Mouse (Mus musculus): ENCODE results near the gene Gcgr. TPM values are rescaled to one million over a fixed set of nuclear protein-coding genes. Genes with fewer than 3 reads are reported as not detected.

Gene Gcgr
- polyA plus RNA-seq (2012; rRNA removed), result 0.55 and 0.69 TPM in 2 replicates

DNA sequence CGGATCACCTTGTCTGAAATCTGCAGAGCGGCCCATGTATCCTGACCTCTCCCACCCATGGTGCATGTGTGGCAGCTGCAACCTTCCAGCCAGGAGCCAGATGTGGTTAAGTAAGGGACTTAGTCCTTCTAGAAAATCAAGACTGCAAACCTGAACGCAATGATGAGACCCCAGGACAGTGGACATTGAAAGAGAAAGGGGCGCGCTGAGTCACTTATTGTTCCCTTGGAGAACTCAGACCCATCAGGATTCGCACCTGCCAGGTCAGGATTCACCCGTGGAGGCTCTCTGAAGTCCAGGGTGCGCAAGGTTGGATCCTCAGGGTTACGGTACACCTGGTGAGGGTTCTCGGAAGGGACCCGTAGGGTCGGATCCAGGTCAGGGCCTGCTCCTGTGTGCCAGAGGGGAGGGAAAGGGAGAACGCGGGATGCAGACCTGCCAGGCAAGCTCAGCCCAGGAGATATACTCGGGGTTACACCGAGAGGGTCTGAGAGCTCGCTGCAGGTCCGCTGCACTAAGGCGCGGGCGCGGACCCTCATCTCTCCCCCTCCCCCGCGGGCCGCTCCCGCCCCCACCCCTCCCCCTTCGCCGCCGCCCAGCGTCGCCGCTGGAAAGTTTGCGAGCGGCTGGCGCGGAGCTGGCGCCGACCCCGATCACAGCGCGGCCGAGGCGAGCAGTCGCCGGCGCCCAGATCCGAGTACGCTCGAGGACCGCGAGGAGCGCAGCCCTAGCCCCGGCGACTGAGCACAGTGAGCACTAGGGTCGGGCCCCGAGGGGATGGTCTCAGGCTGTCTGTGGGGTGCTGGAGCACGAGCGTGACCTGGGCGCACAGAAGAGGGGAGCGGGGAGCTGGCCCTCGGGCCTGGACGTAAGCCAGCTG lies at the start of gene Gcgr:
TSS of gene Gcgr (plus strand) at position 615 of the 880 bp plus-strand sequence.

DNA sequence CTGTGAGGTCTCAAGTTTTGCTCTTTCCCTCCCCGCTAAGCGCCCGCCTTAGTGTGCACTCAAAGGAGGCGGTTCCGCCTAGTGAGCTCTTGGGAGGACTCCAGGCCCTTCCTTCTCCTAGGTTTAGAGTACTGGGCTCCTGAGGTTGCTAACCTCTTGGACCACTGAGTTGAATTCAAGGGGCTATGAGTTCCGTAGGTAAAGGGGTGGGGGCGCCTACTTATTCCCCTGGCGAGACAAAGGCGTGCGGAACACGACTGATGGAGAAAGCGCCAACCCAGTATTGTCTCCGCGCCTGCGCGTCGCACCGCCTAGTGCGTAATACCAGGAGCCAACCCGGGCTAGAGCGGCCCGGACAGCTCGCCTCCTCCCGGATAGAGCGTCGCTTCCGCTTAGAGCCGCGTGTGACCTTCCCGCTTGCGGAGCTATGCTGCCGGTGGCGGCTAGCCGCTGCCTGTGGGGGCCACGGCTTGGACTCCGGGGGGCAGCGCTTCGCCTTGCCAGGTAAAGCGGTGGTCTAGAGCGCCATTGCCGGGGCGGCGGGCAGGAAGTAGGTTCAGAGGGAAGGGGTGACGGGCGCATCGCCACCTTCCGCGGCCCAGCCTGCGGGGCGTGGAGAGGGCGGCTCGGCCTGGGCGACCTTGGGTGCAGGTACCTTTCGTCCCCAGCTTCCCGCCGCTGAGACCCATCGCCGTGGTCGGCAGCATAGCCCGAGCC lies 46.1 kb upstream of the Gcgr start, which contains the start of gene Mrpl12:
TSS of gene Mrpl12 (plus strand) at position 349 of the 717 bp plus-strand sequence.

DNA sequence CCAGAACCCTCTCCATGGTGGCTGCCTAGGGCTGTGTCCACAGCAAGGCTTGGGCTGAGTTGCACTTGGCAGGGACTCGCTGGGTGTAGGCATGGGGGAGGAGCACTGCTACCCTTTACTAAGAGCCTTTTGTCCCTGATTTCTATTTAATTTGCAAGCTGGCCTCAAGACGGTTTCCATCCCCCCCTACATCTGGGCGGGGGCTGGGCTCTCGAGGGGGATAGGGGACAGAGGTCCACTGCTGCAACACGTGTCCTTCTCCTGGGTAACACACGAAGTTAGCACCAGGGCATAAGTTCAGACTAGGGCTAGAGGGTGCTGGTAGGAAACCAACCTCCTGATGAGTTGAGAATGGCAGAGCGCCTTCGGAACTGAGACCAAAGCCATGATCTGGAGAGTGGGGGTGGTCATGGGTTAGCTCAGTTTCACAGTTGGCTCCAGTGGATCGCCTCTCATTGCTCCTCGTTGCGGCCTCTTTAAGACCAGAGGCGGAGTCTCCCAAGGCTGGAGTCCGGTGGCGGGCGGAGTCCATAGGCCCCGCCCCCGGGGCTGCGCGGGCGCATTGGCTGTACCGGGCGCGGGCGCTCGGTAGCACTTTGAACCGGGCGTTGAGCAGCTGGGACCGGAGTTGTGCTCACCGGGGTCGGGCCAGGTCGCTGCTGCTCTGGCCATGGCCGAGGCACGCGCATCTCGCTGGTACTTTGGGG lies 39.0 kb upstream of the Gcgr start, which contains the start of gene Slc25a10:
TSS of gene Slc25a10 (plus strand) at position 524 of the 707 bp plus-strand sequence.

DNA sequence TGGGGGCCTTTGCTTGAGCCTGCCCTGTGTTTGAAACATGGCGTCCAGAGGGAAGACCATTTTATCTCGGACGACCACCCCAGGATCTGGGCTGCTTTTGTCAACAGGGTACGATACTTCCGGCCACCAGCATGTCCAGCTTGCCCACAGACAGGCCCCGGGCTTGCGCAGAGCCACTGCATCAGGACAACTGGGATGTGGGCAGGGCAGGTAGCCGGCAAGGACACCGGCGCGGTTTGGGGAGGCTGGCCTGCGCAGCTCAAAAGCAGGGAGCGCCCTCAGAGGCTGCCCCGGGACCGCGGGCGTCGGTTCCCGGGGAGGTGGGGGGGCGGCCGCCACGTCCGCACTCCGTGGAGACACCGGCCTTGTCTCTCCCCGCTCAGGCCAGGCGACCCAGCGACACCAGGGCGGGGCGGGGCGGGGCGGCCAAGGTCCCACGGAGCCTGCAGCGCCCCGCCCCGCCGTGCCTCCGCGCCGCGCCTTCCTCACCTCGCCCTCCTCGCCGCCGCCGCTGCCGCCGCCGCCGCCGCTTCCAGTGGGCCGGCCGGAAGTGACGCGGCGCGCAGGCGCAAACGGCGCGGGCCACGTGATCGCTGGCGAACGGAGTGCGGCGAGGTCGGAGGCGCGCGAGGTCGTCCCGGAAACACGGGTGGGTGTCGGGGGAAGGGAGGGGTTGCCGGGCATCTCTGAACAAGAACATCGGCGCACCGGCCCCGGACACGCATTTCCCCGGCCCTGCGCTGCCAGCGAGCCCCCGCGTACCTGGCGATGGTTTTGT lies 18.9 kb downstream of the Gcgr start, which contains the start of gene Mcrip1:
TSS of gene Mcrip1 (minus strand) at position 560 of the 778 bp plus-strand sequence.

DNA sequence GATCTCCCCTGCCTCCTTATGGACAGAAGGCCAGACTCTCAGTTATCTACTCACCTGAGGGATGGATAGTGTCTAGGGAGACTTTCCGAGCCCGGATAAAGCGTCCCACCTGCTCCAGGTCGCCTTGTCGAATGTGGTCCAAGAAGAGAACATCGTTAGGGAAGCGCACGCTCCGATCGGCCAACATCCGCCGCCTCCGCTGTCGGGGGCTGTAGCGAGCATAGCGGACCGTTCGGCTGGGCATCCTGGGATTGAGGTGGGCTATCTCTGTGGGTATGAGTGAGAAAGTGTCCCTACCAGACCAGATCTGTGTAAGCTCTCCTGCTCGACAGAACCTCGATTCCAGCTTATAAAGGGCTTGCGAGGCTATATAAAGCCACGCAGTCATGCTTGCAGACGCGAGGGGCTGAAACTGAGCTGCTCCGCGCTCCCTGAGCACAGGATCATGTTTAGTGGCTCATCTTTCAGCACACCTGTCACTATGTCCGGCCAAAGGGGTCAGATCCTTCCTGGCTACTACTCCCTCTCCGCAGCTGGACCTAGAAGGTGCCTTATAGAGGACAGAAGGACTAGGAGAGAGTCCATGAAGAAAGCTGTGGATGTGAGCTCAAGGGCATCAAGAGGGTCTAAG lies 20.4 kb downstream of the Gcgr start, which contains the start of gene Ppp1r27:
TSS of gene Ppp1r27 (minus strand) at position 323 of the 631 bp plus-strand sequence.

DNA sequence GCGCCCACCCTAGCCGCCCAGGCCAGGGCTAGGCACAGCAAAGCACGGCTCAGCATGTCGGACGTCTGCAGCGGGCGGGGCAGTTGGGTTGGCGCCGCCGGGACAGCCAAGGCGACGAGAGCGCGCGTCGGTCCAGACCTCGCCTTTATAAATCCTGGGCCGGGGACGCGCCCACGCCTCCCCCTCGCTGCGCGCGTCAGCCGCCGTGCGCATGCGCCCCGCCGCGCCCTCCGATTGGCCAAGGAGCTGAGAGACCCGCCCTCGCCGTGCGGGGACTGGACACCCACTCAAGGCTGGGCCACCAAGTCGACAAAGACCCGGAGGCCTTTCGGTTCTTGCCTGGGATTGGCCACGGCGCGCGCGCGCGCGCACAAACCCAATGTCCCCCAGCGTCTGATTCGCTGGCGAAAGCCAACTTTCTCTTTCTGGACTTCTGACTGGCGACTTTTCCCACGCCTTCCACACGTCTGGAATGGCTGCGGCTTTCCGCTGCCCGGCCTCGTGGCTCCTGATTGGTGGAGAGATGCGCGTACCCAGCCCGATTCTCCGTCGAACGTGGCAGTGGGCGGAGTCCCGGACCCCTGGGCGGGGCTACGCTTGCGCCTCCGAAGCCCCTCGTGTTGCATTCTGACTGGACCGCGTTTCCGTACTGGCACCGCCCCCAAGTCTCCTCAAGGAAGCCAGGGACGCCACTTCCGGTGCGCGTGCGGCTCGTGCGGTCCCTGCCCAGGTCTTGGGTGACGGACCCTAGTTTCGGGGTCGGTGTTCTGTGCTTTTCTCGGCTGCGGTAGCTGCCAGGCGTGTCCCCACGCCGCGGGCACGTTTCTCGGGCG lies 42.5 kb downstream of the Gcgr start, which contains the start of gene P4hb:
TSS of gene P4hb (minus strand) at position 502 of the 833 bp plus-strand sequence.

DNA sequence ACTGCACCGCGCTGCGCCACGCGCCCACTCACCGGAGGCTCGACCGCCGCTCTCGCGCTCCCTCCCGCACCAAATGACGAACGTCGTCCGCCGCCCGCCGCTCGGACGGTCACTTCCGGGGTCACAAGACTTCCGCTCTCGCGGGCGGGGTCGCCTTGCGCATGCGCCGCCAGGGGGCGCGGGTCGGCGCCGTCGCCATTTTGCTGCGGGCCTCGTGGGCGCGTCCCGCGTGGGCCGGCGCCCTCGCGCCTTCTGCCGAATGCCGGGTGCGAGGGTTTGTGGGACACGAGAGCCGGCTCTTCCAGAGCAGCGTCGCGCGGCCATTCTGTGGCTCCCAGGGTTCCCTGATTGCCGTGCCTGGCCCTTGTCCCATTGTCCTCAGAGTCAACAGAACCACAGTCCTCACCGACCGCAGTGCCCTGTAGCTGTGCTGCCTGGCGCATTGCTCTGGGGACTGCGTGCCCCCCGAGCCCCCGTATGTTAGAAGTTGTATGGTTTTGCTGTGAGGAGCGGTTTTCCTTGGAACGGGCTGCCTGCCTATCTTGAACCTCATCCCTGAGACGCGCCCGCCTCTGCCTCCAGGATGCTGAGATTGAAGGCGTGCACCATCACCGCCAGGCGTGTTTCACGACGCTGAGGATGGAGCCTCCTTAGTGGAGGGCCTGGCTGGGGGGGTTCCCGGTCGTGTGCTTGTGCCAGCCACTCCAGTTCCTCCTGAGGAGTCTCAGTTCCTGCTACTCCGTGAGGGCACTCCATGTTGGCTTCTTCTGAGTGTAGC lies 51.2 kb downstream of the Gcgr start, which contains the start of gene Arhgdia:
TSS of gene Arhgdia (minus strand) at position 135 of the 778 bp plus-strand sequence.

Other genes with a start within 250 kb of the Gcgr start
- 1,088 and 1,192 TPM in 2 replicates for gene Actg1, start 182.2 kb upstream of the Gcgr start, polyA plus RNA-seq (2012; rRNA removed)
- gene Fscn2, start 169.2 kb upstream of the Gcgr start, polyA plus RNA-seq (2012; rRNA removed), result 0.05 and 0.09 TPM in 2 replicates
- 31.6 and 51.6 TPM in 2 replicates for gene Faap100, start 151.9 kb upstream of the Gcgr start, polyA plus RNA-seq (2012; rRNA removed)
- gene Nploc4, start 93.0 kb upstream of the Gcgr start, polyA plus RNA-seq (2012; rRNA removed), result 28.8 and 32.2 TPM in 2 replicates
- gene Tspan10, start 88.1 kb upstream of the Gcgr start, polyA plus RNA-seq (2012; rRNA removed), result not detected in 2 replicates
- gene Pde6g, start 77.2 kb upstream of the Gcgr start, polyA plus RNA-seq (2012; rRNA removed), result 0.18 and 0.35 TPM in 2 replicates
- 15.7 and 34.1 TPM in 2 replicates for gene Oxld1, start 72.6 kb upstream of the Gcgr start, polyA plus RNA-seq (2012; rRNA removed)
- 3.0 and 4.9 TPM in 2 replicates for gene Ccdc137, start 72.6 kb upstream of the Gcgr start, polyA plus RNA-seq (2012; rRNA removed)
- gene Arl16, start 63.1 kb upstream of the Gcgr start, polyA plus RNA-seq (2012; rRNA removed), result 7.5 and 11.8 TPM in 2 replicates
- gene Mrpl12, start 46.1 kb upstream of the Gcgr start, polyA plus RNA-seq (2012; rRNA removed), result 83.7 and 108 TPM in 2 replicates
- 158 and 235 TPM in 2 replicates for gene Slc25a10, start 38.9 kb upstream of the Gcgr start, polyA plus RNA-seq (2012; rRNA removed)
- gene Mcrip1, start 19.0 kb downstream of the Gcgr start, polyA plus RNA-seq (2012; rRNA removed), result 40.9 and 56.7 TPM in 2 replicates
- gene Ppp1r27, start 20.4 kb downstream of the Gcgr start, polyA plus RNA-seq (2012; rRNA removed), result 1.6 and 1.8 TPM in 2 replicates
- gene P4hb, start 42.6 kb downstream of the Gcgr start, polyA plus RNA-seq (2012; rRNA removed), result 153 and 166 TPM in 2 replicates
- 426 and 509 TPM in 2 replicates for gene Arhgdia, start 50.9 kb downstream of the Gcgr start, polyA plus RNA-seq (2012; rRNA removed)
- 5.8 and 8.6 TPM in 2 replicates for gene Alyref, start 67.7 kb downstream of the Gcgr start, polyA plus RNA-seq (2012; rRNA removed)
- 72.4 and 94.8 TPM in 2 replicates for gene Anapc11, start 67.7 kb downstream of the Gcgr start, polyA plus RNA-seq (2012; rRNA removed)
- gene Npb, start 77.8 kb downstream of the Gcgr start, polyA plus RNA-seq (2012; rRNA removed), result 58.0 and 94.3 TPM in 2 replicates
- gene Pcyt2, start 87.2 kb downstream of the Gcgr start, polyA plus RNA-seq (2012; rRNA removed), result 138 and 161 TPM in 2 replicates
- gene Sirt7, start 94.5 kb downstream of the Gcgr start, polyA plus RNA-seq (2012; rRNA removed), result 51.2 and 54.2 TPM in 2 replicates
- 21.0 and 21.3 TPM in 2 replicates for gene Mafg, start 102.9 kb downstream of the Gcgr start, polyA plus RNA-seq (2012; rRNA removed)
- gene Pycr1, start 113.1 kb downstream of the Gcgr start, polyA plus RNA-seq (2012; rRNA removed), result 29.3 and 57.1 TPM in 2 replicates
- gene Myadml2, start 117.5 kb downstream of the Gcgr start, polyA plus RNA-seq (2012; rRNA removed), result 0.97 and 1.2 TPM in 2 replicates
- gene Notum, start 130.5 kb downstream of the Gcgr start, polyA plus RNA-seq (2012; rRNA removed), result 1.1 and 1.4 TPM in 2 replicates
- 70.2 and 73.5 TPM in 2 replicates for gene Aspscr1, start 142.3 kb downstream of the Gcgr start, polyA plus RNA-seq (2012; rRNA removed)
- 41.1 and 48.0 TPM in 2 replicates for gene Cenpx, start 183.0 kb downstream of the Gcgr start, polyA plus RNA-seq (2012; rRNA removed)
- gene Lrrc45, start 183.2 kb downstream of the Gcgr start, polyA plus RNA-seq (2012; rRNA removed), result 13.7 and 15.6 TPM in 2 replicates
- gene Rac3, start 190.8 kb downstream of the Gcgr start, polyA plus RNA-seq (2012; rRNA removed), result 7.0 and 10.6 TPM in 2 replicates
- 54.6 and 59.7 TPM in 2 replicates for gene Dcxr, start 196.6 kb downstream of the Gcgr start, polyA plus RNA-seq (2012; rRNA removed)
- gene Cbr2, start 201.4 kb downstream of the Gcgr start, polyA plus RNA-seq (2012; rRNA removed), result 69.9 and 82.3 TPM in 2 replicates
- 0.87 and 18.1 TPM in 2 replicates for gene Hmga1b, start 232.1 kb downstream of the Gcgr start, polyA plus RNA-seq (2012; rRNA removed)

All from stomach, adult 2 months (tissue).